Mouse (Mus musculus) layer of hippocampus, adult 18-20 months (tissue): Measurements from ENCODE around the gene Palm. TPM values are rescaled to one million over a fixed set of nuclear protein-coding genes. Genes with fewer than 3 reads are reported as not detected.

Experiments used
- DNase-seq, 2 experiments: peaks; one replicate each; pipeline ENCODE4 v3.0.0; 2022; ENCODE audit warnings: low spot score in 2 of 2
- total RNA-seq, 2 experiments: library from RNA; stranded (reverse); gene quantifications; 2 replicates each; pipeline ENCODE4 v1.2.3; 2021

Gene Palm
- total RNA-seq, 2 experiments from 2014 or later, result 293 to 314 TPM

DNA sequence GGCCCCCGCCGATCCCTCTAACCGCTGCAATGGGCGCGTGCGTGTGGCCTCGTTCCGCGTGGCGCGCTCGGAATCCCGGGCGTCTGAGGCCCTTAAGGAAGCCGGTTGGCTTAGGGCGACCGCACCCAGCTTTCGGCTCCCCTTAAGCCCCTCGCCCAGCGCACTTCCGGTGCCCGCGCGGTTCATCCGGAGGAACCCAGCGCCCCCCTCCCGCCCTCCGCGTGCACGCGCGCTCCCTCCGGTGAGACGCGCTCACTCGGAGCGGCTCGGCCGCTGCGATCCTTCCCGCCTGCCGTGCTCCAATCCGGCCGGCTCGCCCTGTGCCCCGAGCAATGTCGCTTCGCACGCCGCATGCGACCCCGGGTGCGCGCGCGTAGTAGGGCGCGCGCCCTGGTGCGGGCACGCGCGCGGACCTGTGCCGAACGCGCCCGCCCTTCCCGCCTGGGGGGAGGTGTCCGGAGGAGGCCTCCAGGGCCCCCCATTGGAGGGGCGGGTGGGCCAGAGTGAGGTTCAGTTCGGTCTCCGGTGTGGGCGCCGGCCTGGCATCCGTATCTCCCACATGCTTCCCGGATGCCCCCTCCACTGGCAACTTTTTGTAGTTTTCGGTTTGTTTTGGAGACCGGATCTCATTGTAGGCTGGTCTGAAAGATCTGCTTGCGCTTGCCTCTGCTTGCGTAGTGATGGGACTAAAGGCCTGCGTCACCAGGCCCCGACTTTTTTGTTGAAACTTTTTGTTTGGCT is 61.6 kb downstream of the Palm start:
- DNase-seq, result no peak

DNA sequence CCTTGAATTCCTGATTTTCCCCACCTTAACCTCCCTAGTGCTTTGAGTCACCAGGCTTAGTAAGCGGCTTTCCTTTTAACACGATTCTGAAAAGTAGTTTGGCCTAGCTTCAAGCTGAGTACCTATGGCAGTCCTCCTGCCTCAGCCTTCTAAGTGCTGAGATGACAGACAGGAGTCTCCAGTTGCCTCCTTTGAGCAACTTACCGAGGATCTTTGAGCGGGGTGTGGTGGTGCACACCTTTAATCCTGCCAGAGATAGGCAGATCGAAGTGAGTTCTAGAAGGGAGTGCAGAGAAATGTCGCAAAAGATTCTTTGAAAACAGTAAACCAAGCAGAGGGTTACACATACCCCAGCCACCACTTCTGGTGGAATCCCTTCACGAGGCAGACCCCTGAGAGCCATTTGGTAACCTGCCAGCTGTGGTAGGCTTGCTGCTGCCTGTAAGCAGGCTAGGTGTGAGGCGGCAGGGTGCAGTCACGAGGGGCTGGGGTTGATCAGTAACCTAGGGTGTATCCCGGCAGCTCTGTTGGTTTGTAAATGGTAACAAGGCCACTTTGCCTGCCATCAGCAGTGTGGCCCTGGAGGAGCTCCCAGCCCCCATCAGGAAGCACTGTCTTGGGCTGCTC is 62.3 kb downstream of the Palm start:
- no peak for DNase-seq

DNA sequence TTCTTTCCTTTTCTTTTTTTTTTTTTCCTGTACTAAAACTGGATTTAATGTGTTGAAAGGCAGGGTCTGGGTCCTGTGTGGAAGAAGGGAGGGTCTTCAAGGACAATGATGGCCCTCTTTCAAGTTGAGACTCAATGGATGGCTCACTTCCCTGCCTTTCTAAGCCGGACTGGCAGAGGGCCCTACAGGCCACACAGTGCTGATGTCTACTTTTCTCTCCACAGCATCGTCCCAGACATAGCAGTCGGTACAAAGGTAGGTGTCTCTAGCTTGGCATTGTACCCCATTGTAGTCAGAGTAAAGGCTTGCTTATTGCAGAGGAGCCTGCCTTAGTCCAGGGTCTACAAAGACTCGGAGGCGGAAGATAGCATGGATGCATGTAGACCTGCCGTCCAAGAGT is 62.9 kb downstream of the Palm start:
- no peak for DNase-seq

DNA sequence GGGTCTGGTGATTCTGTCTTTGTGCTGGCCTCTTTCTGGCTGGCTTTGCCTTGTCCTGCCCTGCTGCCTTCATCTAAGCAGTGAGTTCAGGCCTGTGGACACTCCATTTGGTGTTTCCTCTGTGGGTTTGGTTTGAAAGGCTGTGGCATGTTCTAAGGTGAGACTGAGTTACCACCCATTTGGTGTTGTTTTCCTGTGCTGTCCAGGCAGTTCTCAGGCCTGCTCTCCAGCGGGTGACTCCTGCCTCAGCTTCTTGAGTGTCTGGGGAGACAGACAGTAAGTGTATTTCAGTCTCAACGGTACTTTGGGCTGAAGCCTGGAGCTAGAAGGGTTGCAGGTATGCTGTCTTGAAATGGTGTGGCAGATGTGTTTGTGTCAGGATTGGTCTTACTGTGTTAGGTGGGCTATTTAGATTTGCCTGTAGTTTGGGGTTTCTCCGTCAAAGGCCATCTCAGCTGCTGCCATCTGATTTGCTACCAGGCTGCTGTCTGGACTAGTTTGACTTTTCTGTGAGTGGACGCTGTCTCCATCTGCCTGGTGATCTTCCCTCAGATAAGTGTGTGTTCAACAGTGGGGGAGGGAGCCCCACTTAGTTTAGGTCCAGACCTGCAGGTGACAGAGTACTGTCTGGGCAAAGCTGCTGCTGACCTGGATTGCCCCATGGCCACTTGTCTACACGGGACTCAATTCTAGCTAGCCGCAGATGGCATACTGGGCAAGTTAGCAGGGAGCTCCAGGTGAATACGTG is 63.5 kb downstream of the Palm start:
- no peak for DNase-seq

DNA sequence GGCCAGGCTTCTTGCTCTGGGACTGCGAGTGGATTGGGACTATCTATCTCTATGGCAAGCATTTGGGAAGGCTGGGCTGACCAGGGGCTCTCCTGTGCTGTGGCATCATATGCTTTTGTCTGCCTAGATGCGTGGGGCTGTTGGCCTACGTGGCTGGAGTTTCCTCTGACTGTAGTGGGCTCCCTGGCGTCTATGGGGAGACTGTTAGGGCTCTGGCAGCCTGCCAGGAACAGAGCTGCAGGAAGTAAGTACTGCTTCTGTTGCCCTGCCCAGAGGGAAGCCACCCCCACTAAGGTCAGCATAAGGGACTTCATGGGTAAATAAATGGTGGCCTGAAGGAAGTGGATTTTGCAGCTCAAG is 64.1 kb downstream of the Palm start:
- DNase-seq, result no peak

DNA sequence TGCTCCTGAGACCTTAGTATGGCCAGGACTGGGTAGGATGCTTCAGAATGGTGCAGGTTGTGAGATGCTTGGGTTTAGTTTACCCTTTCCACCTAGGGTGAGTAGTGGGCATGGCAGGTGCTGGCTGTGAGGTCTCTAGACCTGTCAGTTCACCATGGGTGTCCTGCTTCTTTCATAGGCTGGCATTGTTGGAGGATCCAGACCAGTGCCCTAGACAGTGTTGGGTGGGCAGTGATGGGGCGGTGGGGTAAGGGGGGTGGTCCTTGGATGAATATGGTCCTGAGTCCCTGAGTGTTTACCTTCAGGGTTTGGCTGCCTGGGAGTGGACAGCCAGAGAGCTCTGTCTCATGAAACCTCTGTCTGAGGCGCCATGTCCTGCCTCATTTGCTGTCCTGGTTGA is 64.5 kb downstream of the Palm start:
- DNase-seq, result no peak

DNA sequence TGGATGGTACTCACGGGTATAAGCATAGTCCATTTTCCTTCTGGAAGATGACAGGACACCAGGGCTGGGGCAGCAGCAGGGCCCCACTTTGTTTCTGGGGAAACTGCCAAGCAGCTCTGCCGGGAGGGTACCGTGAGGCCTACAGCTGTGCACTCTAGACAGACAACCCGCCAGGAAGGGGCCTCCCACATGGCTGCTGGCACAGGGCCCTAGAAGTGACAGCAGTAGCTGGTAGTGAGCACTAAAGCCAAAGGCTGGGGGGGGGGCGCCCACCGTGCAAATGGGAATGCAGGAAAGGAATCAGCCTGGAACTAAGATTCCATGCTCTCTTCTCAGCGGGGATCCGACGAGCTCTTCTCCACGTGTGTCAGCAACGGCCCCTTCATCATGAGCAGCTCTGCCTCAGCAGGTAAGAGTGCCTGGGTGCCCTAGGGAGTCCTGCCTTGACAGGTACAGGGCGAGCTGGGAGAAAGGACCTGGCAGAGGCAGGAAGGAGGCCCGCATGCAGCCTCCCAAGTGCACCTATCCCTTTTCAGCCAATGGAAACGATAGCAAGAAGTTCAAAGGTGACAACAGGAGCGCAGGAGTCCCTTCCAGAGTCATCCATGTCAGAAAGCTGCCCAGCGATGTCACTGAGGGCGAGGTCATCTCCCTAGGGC is 65.2 kb downstream of the Palm start:
- DNase-seq, result peak; percentile 70 to 81

DNA sequence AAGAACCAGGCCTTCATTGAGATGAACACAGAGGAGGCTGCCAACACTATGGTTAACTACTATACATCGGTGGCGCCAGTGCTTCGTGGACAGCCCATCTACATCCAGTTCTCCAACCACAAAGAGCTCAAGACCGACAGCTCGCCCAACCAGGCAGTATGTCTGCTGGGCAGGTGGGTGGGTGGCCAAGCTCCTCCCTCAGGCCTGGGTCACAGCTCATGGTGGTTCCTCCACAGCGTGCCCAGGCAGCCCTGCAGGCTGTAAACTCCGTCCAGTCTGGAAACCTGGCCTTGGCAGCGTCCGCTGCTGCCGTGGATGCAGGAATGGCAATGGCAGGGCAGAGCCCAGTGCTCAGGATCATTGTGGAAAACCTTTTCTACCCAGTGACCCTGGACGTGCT is 65.7 kb downstream of the Palm start:
- no peak for DNase-seq

DNA sequence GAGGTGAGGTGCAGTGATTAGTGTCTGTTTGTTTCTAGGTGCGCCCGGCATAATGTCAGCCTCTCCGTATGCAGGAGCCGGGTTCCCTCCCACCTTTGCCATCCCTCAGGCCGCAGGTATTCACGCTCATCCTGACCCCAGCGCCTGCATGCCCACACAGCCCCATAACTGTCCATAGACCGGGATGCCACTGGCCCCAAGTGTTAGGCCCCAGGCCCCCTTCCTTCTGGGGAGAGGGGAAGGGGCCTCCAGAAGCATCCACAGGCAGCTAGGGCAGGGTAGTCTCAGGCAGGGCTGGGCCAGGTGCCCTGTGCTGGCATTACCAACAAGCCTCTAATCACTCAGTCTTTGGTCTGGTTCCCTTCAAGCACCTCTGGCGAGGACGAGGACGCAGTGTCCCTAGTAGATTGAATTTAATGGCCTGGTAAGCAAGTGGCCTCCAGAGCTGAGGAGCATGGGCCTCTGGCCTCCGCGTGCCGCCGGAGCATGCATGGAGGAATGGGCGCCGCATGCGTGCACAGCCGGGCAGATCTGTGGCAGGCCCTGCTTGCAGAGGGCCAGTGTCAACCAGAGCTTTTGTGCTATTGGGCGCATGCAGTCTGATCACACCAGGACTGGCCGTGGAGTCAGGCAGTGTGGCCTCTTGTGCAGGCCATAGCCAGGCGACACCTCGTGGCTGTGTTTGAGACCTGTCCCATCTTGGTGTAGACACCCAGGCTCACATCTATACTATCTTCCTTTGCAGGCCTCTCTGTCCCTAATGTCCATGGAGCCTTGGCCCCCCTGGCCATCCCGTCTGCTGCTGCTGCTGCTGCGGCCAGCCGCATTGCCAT is 66.9 kb downstream of the Palm start:
- no peak for DNase-seq

DNA sequence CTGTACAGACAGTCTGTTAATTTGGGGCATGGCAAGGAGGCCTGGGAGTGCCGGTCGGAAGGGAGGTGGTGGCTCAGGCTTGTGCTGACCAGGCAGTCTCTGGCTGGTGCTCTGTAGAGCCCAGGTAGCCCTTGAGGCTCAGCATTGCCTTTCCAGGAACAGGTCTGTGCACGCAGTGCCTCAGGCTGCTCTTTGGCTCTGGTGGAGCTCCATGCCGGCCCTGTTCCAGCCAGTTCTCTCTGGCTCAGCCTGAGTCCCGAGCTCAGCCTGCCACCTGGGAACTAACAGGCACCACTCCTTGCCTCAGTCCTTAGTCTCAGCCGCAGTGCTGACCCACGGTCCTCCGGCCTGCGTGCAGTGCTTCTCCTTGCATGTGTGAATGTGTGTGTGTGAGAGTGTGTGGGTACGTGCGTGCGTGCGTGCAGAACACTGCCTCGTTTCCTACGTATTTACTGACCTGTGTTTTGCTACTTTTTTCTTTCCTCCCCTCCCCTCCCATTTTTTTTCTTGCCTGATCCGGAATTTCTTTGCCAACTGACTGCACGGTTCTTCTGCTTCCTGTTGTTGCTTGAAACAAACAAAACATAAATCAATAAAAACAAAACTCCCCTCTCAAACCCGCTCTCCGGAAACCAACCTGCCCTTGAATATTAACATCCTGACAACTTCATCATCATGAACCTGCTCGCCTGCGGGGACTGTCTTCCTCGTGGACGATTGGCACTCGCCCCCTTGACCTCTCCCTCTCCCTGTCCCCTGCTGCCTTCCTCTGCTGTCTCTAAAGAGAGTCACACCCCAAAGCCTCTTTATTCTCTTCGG is 68.1 kb downstream of the Palm start:
- DNase-seq, result no peak

DNA sequence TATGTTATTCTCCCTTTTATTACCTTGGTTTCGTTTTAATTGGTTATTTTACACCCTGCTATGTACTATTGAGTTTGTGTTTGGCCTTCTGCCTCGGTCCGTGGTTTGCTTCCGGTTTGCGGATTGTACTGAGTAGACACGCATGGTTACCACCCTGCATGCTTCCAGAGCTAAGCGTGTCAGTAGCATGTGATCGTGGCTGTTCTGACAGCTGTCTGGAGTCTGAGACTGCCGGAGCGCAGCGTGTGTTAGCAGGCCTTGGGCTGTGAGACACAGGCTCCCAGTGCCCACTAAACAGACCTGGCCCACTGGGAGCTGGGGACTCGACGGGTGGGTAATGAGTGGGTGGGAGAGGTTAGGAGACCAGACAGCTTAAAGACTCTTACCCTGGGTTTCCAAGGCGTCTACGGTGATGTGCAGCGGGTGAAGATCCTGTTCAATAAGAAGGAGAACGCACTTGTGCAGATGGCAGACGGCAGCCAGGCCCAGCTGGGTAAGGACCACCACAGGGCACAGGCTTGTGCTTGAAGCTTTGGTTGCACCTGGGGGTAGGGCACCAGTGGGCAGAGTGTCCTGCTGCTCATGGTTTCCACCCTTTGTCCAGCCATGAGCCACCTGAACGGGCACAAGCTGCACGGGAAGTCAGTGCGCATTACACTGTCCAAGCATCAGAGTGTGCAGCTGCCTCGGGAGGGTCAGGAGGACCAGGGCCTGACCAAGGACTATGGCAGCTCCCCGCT is 68.8 kb downstream of the Palm start:
- no peak for DNase-seq

DNA sequence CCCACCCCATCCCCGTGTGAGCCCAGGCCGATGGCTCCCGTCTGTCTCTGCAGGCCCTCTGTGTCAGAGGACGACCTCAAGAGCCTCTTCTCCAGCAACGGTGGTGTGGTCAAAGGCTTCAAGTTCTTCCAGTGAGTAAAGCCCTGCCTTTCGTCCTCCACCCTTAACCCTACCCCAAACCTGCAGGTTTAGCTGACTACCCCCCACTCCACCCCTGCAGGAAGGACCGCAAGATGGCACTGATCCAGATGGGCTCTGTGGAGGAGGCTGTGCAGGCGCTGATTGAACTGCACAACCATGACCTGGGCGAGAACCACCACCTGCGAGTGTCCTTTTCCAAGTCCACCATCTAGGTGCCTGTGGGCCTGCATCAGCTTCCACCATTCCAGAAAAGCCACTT is 69.6 kb downstream of the Palm start:
- DNase-seq, result no peak

DNA sequence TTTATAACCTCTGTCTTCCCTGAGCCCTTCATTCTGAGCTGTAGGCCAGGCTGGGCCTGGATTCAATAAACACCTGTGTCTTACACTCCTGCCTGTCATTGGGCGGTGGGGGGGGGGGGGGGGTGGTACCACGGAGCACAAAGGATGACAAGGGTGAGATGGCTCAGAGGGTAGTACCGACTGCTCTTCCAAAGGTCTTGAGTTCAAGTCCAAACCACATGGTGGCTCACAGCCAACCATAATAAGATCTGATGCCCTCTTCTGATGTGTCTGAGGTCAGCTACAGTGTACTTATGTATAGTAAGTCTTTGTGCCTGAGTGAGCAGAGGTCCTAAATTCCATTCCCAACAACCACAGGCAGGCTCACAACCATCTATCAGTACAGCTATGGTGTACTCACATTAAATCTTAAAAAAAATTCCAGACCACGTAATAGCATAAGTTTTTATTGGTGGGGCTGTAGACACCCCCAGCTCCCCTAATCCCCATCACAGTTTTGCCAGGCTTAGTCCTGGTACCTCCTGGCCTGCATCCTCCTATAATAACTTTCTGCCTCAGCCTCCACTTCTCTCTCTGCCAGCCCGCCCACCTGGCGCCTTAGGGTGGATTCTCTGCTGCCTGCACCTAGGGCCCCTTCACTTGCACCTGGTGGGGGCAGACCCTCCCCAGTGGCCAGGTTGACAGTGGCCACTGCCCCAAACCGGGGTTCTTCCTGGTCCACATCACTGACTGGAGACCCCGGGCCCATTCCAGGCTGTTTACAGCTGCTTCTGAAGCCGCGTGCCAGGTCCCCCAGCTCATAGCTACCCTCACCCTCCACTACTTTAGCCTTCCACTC is 71.2 kb downstream of the Palm start:
- no peak for DNase-seq

DNA sequence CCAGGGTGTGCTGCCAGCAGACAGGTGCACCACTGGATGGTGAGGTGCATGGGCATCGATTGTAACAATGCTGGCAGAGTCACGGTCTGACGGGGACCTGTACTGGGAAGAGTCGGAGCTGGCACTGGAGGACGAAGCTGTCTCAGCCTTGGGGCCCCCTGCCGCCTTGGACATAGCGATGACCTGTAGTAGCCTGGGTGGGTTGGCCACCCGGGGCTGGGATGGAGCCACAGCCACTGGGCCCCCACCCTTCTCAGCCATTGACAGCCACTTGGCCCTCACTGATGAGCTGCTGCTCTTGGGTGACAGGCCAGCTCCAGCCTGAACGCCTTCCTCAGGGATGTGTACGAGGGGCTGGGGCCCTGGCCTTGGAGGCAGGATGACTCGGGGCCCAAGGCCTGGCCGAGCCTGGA is 71.8 kb downstream of the Palm start:
- DNase-seq, result no peak

DNA sequence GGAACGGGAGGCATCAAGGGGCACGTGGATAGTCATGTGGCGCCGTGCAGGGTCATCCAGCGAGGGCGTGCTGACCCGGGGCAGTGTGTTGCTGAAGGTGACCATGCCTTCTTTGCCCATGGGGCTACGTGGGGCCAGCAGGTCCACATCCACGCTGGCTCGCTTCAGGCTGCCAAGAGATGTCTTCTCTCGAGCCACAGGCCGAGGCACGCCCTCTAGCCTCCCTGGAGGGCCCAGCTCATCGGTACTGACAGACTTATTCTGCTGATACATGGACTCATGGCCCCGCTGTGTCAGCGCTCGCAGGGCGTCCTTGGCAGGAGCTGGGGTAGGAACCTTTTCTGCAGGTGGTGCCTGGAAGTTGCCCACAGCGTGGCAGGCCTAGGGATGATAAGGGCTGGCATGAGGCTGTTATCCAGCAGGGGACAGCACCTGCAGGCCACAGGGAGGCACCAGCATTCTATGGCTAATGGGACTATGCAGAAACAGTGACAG is 72.5 kb downstream of the Palm start:
- no peak for DNase-seq

DNA sequence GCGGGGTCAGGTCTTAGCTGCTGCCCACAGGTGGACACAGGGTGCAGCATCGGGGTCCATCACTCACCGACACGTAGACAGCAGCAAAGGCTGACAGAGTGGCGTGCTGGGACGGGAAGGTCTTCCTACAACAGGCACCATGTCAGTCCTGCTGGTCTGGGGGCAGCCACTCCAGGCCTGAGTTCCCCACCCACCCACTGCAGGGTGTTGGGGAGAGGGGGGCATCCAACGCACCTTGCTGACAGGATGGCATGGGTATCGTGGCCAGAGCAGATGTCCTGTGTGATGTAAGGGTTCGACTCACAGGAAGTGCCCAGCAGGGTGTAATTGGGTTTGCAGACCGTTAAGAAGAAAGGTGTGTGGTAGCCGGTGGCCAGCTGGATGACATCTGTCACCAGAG is 73.2 kb downstream of the Palm start:
- DNase-seq, result no peak
